Mouse (Mus musculus) frontal cortex, postnatal 36 days (tissue): Measurements from ENCODE around the gene Gpr1.
A peak's percentile ranks its signal among the peaks of the same experiment; 100 is the strongest.

ENCODE experiments used
- DNase-seq, 2 experiments: peaks; one replicate each; pipeline ENCODE4 v3.0.0; 2022; ENCODE audit warnings: low spot score in 2 of 2

The Gpr1 gene

DNA sequence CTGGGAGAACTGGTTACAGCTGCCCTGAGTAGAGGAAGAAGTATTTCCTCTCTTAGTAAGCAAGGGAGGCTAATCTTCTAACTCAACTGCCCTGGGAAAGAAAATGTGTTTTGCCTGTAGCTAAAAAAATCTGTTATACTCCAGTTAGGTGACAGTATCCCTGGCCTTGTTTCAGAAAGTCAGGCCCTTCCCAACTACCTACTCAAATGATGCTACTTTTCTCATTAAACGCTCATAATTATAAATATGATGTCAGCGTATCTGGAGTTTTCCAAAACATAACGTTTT, at the start of gene Gpr1:
Gene Gpr1, minus strand, starts transcription at position 273 of the 288 bp plus-strand sequence.
- DNase-seq: no peak

DNA sequence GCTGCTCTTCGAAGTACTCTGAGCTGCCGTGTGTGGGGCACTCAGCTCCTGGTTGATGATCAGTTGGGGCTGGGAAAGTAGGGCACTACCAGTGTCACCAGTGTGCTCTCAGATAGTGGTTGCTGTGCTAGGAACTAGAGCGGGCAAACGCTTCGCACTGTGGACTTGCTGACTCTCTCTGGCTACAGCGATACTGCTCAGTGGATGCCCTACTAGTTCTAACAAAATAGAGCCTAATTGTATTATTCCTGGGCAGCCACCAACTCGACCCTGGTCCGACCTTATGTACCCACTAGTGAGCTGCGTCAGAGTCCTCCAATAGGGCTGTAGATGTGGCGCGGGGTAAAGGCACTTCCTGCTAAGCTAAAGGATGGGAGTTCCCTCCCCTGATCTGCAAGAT, 49.3 kb upstream of the Gpr1 start:
- no peak for DNase-seq

DNA sequence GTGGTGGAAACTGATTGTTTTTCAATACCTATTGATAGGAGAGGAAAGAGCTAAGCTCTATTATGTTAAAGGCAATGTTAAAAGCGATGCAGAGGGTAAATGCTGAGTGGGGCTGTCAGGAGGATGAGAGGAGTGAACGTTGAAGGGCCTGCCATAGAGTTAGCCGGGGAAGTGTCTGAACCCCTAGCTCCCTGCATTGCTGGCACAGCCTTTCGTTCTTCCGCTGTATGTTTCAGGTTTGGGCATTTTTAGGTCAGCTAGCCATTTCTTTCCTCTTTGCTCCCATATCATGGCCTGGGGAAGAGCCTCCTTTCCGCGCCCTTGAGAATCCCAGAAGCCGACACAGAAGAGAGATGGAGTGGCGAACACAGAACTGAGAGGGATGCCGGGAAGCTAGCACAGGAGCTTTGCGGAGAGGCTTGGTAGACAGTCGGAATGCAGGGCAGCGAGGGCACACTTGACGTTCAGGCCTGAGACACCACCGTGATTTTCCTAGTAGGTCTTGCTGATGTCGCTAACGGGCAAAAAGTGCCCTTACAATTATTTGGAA, 46.8 kb upstream of the Gpr1 start:
- DNase-seq: no peak

DNA sequence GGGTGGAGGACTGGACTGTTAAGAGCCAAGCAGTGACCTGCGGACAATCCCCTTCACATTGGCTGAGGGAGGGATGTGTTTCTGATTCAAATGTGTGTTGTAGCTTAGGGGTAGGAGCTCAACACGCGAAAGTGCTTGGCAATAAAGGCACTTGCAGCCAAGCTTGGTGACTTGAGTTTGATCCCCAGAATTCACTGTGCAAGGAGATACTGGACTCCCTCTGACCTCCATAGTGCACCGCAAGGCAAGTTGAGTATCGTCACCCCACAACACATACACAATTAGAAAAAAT, 46.3 kb upstream of the Gpr1 start:
- DNase-seq: no peak

DNA sequence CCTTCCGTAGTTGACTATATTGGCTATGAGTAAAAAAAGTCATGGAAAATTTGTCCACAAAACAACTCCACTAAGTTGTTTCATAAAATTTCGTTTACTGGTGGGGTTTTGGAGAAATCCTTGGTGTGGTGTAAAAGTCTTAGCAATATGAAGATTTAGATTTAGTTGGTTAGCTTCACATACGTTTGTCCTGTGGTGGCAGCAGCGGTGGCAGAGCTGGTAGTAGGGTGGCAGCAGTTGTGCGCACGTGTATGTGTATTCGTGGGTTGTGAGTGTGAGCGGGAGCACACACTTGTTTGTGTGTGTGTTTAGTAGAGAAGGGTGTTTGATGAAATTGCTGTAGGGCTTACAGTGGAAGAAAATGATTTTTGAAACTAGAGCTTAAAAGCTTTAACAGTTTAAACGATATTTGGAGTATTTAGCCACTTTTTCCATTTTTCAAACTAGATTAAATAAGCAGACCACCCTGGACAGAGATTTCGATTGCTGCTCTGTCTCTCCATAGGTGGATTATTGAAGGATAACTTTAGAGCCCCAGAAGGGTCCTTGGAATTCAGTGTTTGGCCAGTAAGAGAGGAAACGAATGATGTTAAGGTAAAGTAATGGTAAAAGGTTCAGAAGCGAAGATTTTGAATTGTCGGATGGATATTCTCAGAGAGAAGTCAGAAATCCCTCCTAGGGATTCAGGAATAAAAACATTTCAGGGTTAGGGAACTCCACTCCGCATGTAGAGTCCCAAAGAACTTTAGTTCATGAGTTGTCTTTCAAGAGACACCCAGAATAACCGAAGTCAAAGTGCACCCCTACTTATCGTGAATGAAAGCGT, 45.8 kb upstream of the Gpr1 start:
- no peak for DNase-seq

DNA sequence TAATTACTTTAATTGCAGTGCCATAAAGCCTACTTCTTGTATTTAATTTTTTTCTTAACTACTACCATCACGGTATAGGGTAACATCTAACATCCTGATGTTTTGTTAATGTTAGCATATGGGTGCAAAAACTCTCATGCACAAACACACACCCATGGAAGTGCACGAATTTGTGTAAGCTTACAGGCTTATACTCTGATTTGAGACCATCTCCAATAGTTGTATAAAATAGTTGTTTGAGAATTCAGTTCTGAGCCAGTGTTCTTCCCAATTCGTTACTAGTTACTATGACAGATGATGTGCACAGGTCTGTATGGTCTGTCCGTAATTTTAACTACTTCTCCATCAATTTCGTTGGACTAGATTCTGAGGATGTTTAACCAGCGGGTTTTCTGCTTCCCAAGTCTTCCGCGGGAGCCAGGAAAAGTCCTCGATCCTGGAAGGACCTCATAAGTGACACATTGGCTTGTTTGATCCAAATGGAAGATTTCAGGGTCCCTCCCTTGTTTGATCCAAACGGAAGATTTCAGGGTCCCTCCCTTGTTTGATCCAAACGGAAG, 45.0 kb upstream of the Gpr1 start:
- no peak for DNase-seq

DNA sequence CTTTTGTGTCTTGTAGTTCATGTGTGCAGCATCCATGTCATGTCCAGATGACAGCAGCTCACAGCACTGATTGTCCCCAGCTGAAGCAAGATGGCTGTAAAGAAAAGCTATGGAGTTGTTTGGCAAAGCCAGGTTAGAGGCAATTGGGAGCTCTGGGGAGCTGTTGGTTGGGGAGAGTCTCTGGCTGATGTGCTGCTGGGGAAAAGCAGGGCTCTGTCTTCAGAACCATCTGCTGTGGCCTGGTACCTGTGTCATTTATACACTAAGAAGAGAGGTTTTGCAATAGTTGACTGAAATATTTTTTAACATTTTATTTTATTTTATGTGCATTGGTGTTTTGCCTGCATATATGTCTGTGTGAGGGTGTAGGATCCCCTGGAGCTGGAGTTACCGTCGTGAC, 44.2 kb upstream of the Gpr1 start:
- DNase-seq: no peak

DNA sequence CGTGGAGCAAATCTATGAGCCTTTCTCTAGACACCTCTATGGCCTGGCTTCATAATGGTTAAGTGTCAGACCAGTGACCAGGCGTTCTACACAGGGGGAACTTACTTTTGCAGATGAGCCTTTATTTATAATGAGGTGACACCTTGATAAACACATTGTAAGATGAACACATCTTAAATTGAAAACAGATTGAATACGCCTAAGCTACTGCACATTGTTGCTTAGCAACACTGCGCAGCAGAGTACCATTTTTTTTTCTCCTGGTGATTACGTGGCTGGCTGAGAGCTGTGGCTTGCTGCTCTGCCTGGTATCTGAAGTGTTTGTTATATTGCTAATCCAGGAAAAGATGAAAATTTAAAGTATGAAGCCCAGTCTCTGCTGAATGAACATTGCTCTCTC, 41.7 kb upstream of the Gpr1 start:
- DNase-seq: peak in 1 of 2 experiments; percentile 56

DNA sequence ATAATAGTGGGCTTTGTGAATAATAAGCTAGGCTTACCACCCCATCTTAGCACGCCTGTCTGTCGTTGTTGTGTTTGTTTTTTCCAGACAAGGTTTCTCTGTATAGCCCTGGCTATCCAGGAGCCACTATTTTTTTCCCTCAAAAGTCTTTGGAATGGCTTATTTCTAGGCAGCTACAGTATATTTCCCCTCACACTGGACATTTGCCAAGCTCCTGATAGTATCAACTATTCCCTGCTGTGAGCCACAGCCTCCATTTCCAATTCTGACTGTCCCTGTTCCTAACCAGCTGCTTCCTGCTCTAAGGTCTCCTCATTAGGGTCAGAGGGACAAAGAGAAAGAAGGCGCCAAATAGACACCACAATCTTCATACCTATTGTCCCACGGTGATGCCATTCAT, 40.8 kb upstream of the Gpr1 start:
- no peak for DNase-seq

DNA sequence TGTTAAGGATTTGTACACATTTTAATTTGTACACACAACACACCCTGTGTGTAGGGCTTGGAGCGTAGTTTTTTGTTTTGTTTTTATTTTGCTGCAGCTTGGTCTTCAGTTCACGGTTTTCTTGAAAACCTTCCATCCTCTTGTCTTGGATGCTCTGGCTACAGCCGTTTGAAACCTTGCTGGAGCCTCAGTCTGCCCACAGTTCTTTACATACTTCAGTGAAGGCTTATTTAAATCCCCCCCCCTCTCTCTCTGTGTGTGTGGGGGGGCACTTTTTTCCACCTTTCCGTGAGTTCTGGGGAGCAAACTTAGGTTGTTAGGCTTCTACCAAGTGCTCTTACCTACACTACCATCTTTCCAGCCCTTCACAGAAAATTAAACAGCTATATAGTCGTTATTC, 38.9 kb upstream of the Gpr1 start:
- DNase-seq: no peak

DNA sequence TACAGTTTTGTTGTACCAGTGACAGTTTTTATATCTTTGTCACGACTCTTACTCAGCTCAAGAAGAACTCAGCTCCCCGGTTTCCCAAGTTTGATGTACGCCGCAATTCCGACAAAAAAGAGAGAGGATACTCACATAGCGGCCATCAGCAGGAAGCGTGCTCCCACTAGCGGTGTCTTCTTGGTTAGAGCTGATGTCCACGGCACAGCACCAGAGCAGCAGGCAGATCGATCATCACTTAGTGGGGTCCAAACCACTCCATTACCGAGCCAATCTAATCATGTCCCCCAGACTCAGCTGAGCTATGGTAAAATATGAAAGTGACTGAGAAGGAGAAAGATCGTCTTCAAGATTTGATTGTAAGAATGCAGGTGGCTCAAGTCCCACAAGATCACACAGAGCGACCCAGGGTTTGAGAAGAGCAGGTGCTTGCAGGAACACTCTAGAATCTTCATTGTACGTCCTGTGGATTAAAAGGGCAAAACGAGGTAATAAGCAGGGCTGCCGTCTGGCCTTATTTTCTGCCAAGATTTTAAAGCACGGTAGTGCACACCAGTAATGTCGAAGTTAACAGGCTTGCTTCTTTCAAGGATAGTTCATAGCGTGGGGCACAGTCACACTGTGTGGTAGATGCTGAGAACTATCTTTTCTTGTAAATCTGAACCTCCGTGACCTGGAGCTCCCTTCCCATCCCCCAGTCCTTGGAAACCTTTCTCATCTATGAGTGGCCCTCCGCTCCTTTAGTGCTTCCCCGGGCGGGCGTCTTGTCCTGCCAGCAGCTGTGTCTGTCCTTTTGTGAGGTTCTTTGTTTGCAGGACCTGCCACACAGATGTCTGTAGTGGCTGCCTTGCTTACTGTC, 38.2 kb upstream of the Gpr1 start:
- no peak for DNase-seq

DNA sequence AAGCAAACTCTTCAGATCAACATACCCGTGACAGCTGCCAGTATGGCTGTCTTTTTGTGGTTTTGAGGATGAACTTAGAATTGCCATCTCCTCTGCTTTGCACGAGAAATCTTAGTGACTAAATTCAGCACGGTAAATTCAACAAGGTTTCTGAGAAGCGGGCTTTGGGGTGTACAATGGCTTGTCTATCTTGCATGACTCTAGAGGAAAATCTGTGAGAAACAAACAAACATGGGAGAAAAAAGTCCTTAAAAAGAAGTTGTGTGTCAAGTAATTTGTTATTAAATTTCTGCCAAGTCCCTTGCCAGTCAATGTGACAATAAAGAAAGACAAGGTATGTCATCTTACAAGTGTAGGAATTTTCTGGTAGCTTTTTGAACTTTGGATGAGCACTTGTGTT, 34.9 kb upstream of the Gpr1 start:
- no peak for DNase-seq

DNA sequence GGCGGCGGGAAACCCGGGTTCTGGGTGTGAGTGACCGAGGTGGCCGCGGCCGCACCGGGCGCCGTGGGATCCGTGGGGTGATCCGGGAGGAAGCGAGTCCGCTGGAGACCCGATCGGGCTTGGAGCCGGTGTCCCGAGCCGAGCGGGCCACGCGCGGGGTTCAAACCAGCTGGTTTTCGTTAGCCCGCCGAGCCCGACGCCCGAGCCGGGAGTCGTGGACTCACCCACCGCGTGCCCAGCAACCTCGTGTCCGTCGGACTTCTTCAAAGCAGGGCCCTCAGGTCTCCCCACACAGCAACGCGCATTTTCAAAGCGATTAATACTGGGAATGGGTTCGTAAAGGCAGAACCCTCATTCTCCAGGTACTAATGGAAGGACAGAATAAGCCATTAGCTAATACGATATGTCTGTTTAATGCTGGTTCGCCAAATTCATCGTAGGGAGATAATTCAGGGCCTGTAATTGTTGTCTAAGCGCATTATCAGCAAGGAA, 34.1 kb upstream of the Gpr1 start:
- DNase-seq: no peak

DNA sequence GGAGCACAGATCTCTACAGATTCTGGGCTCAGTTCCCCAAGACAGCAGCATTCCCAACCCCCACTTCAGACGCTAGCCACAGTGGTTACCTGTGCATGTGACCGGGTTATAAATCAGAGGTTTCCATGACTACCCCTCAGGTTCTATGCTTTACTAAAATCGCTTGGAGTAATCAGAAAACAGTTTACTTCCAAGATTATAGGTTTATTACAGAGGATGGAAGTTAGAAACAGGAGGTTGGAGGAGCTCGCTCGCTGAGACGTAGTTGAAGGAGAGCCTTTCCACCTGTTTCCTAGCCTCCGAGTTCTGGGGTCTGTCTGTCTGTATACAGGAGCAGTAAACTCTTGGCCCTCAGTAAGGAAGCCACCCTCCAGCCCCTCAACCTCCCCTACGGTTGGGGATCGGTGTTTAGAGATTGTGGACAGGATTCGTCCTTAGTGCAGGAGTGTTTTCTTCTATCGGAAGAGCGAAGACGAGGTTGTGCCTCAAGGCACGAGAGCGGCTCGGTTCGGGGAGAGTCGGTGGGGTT, 33.6 kb upstream of the Gpr1 start:
- DNase-seq: no peak

DNA sequence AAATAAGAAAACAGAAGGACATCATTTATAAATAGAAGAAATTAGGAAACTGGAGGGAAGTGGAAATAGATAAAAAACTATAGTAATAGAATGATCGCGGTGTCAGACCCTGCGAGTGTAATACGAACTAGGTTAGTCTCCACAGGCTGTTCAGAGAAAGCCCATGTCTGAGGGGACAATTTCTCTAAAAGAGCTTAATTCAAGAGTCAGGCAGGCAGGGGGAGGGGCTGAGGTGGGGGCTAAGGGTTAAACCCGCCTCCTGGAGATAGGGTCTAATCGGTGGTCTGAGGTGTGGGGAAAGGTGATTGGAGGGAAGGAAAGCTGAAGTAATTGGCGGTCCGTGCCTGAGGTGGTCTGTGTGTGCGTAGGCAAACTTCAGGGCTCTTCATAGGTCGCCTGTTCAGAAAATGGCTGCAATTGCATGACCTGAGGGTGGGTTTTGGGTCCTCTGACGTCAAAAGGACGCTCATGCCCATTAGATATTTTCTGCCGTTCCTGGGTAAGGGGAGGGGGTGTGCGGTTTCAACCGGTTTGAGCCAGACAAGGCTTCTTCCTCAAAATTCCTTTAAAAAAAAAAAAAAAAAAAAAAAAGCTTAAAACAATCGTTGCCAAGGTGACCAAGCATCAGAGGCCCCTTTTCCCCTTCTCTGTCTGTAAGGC, 32.6 kb upstream of the Gpr1 start:
- no peak for DNase-seq

DNA sequence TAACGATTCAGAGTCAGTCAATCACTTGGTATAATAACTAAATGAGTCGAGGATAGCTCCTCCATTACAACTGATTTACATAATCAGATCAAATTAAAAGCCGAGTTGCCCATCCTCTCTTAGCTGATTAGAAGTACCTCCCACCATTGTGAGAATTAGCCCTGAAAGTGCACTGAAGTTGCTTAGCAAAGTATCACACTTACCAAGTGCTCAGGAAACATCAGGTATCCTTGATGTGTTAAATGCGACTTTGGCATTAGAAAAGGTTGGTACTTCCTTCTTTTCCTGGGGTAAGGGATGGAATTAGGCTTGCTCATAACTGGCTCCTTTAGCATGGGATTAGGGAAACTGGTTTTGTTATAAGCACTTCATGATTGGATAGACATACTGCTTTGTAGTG, 29.5 kb upstream of the Gpr1 start:
- DNase-seq: no peak

DNA sequence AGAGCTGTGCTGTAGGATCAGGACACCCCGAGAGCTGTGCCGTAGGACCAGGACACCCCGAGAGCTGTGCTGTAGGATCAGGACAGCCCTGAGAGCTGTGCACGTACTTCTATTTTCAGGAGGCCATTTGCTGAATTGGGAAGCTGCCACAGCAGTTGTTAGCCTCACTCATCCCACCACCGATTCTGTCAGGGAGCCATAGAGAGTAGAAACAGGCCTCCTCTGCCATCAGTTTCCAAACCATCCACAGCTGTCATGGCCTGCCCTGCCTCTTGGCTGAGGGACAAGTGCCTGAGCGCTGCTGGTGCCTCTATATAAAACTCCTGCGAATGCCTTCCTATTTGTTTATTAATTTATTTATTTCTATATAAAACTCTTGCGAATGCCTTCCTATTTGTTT, 25.4 kb upstream of the Gpr1 start:
- no peak for DNase-seq

DNA sequence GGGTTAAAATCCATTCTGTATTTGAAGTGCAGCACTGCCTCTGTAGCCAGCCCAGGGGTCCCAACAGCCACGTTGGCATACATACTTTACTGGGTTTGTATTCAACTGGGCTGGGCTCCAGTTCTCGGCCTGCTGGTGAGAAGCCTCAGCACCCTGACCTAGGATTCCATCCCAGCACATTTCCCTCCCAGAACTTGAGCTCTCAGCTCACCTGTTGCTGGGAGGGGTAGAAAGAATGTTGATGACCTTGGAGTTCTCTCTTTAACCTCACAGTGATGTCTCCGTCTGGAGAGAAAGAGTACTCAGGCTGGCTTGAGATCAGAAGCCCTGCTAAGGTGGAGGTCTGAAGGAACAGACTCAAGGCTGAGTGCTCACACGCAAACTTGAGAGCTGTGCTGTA, 25.0 kb upstream of the Gpr1 start:
- no peak for DNase-seq

DNA sequence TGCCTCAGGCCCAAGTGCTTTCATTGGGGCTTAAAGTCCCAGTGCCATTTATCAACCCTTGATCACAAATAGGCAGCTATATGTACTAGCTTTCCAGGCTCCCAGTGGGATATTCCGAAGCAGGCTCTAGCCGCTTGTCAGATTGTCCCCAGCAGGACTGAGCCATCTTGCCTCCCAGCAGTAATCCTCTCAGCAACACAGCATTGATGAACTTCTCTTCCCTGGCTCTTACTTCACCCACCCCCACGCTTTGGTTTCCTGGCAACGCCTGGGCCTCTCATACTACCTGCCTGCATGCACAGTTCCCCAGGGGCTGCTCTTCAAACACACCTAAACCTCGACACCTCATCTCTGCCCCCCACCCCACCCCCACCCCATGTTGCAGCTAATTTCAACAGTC, 23.0 kb upstream of the Gpr1 start:
- no peak for DNase-seq

DNA sequence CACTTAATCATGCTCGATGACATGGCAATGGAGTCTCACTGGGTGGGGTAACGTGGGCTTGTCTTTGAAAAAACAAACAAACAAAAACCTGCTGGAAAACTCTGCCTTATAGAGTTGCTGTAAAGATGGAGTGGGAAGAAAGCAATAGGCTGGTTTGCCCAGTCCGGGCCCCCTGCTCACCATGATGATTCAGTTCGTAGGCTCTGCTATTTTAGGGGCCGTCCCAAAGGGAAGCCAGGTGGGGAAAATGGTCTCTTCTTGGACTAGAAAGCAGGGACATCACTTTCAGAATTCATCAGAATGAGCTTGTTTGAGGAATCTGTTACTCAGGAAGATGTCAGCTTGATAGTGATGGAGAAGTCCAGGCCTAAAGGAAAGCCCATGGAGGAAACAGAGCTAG, 12.9 kb upstream of the Gpr1 start:
- DNase-seq: no peak

DNA sequence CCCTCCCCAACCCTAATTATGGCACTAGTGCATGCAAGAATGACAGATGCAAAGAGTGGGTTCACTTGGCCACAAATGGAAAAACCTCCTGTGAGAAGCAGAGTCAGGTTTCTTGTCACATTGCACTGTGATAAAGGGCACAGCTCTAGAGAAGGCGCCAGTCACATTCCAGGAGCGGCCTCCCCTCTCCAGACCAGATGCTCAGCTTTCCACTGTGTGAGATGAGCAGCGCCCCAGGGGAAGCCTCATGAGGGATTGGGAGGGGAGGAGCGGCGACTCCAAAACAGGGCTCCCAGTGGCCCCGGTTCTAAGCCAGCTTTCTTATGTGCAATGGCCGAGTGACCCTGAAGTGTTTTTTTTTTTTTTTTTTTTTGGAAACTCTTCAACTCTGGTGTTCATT, 11.5 kb upstream of the Gpr1 start:
- no peak for DNase-seq

DNA sequence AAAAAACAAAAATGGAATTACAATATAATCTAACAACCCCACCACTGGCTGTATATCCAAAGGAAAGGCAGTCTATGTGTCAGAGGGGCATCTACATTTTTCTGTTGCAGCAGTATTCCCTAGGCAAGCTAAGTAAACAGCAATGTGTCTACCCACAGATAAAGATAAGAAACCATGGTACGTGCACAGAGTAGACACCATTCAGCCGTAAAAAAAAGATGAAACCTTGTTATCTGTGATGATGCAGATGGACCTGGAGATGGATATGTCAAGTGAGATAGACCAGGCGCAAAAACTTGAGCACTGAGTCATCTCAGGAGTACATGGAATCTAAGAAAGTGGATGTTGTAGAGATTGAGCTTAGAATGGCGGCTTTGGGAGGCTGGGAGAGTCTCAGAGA, 10.7 kb upstream of the Gpr1 start:
- DNase-seq: no peak
